Mouse (Mus musculus) myocyte (in vitro differentiated cells): ENCODE measurements around the gene Gm5105.

Experiments used
- CEBPB ChIP-seq: IDR thresholded peaks from 2 replicates; pipeline ENCODE4 v1.6.1; 2011; ENCODE audit warnings: mild to moderate bottlenecking, moderate library complexity; ENCODE audit not compliant: poor library complexity, insufficient read depth, severe bottlenecking
- E2F4 ChIP-seq: IDR thresholded peaks from one replicate; pipeline ENCODE4 v1.6.1; 2011; ENCODE audit warnings: mild to moderate bottlenecking, control low read depth, moderate library complexity; ENCODE audit not compliant: insufficient read depth
- MAX ChIP-seq: IDR thresholded peaks from one replicate; pipeline ENCODE4 v1.6.1; 2011; ENCODE audit warnings: low read depth, mild to moderate bottlenecking, control low read depth
- POLR2A ChIP-seq: IDR thresholded peaks from one replicate; pipeline ENCODE4 v1.6.1; 2011; ENCODE audit warnings: low read depth, mild to moderate bottlenecking, control low read depth, moderate library complexity; ENCODE audit not compliant: insufficient read length
- REST ChIP-seq: IDR thresholded peaks from one replicate; pipeline ENCODE4 v1.6.1; 2011; ENCODE audit warnings: mild to moderate bottlenecking, control low read depth, moderate library complexity; ENCODE audit not compliant: insufficient read depth, insufficient read length
- TCF12 ChIP-seq: IDR thresholded peaks from one replicate; pipeline ENCODE4 v1.6.1; 2011; ENCODE audit warnings: mild to moderate bottlenecking, control low read depth; ENCODE audit not compliant: poor library complexity, insufficient read depth, severe bottlenecking
- TCF3 ChIP-seq: IDR thresholded peaks from one replicate; pipeline ENCODE4 v1.6.1; 2011; ENCODE audit warnings: low read depth, control low read depth; ENCODE audit not compliant: insufficient read length
- USF1 ChIP-seq: IDR thresholded peaks from one replicate; pipeline ENCODE4 v1.6.1; 2011; ENCODE audit warnings: low read depth, mild to moderate bottlenecking, control low read depth, moderate library complexity

DNA sequence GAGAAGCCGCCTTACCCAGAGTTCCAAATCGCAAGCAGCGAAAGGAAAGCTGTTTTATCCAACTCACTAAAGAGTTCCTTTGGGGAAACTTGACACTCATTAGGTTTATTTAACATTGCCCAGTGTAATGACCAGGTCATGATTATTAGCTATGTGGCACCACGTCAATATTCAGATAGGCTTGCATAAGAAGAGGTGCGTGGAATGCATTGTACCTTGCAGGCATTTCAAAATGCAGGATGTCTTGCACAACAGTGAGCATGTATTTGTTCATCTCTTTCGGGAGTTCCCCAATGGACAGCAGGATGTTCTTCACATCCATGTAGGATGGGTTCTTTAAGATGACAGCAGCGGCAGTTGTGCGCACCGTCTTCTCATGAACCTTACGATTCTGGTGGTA lies 39.7 kb upstream of the Gm5105 start:
- no peak for TF ChIP-seq POLR2A
- no peak for TF ChIP-seq TCF12
- no peak for TF ChIP-seq TCF3
- TF ChIP-seq USF1: no peak
- no peak for TF ChIP-seq MAX
- TF ChIP-seq CEBPB: no peak
- TF ChIP-seq REST: no peak
- no peak for TF ChIP-seq E2F4
